Mouse (Mus musculus) kidney, embryonic 15.5 days (tissue): ENCODE results near the gene Htra2. TPM values are rescaled to one million over a fixed set of nuclear protein-coding genes. Genes with fewer than 3 reads are reported as not detected.
A peak's percentile ranks its signal among the peaks of the same experiment; 100 is the strongest.

Source experiments
- ATAC-seq: fragments of 200-750 bp; cut with Nextera tagmentation; replicated peaks from 2 replicates; pipeline ENCODE4 v1.8.0; 2017; ENCODE audit warnings: moderate TSS enrichment; ENCODE audit not compliant: low FRiP score
- H3K27ac ChIP-seq: fragments of 300-500 bp; sonication (generic); 2 replicates; pipeline ENCODE4 v1.5.1; 2015; ENCODE audit warnings: mild to moderate bottlenecking, inconsistent platforms
- H3K27me3 ChIP-seq: fragments of 300-500 bp; sonication (generic); 2 replicates; pipeline ENCODE4 v1.6.1; 2015; ENCODE audit warnings: inconsistent platforms
- H3K36me3 ChIP-seq: fragments of 300-500 bp; sonication (generic); 2 replicates; pipeline ENCODE4 v1.6.1; 2015; ENCODE audit warnings: inconsistent platforms
- H3K4me1 ChIP-seq: fragments of 300-500 bp; sonication (generic); 2 replicates; pipeline ENCODE4 v1.6.1; 2015; ENCODE audit warnings: inconsistent platforms
- H3K4me2 ChIP-seq: fragments of 300-500 bp; sonication (generic); 2 replicates; pipeline ENCODE4 v1.6.1; 2015; ENCODE audit warnings: moderate library complexity, mild to moderate bottlenecking, inconsistent platforms
- H3K4me3 ChIP-seq: fragments of 300-500 bp; sonication (generic); replicated peaks from 2 replicates; pipeline ENCODE4 v1.5.1; 2015; ENCODE audit warnings: mild to moderate bottlenecking, inconsistent platforms
- H3K9ac ChIP-seq: fragments of 300-500 bp; sonication (generic); 2 replicates; pipeline ENCODE4 v1.6.1; 2015; ENCODE audit warnings: mild to moderate bottlenecking, inconsistent platforms
- H3K9me3 ChIP-seq: fragments of 300-500 bp; sonication (generic); replicated peaks from 2 replicates; pipeline ENCODE4 v1.6.1; 2016; ENCODE audit warnings: inconsistent platforms
- WGBS: fragments of 180-500 bp; shearing (Covaris S2); methylation state at CpG from one replicate; pipeline ENCODE4 v1.1.7; 2015; ENCODE audit warnings: mixed read lengths; 5-methylcytosine and 5-hydroxymethylcytosine counted together
- polyA plus RNA-seq: library from polyadenylated mRNA; unstranded; fragments of >200 nt; fragmentation: Nextera tagmentation; extraction: Ambion mirVana; gene quantifications from 2 replicates; pipeline ENCODE4 v1.2.1, GENCODE M21; 2015

Gene Htra2
- polyA plus RNA-seq, 1 experiment from 2014 or later: 87.5 TPM

GRCm38 (mm10) chr6:83043993-83044392 is 11.1 kb downstream of the Htra2 start:
- H3K9me3 ChIP-seq: no peaks in the 10 kb centered on the region
- H3K4me1 ChIP-seq: no peaks in the 10 kb centered on the region
- ATAC-seq: no peak
- no peaks in the 10 kb centered on the region for H3K27me3 ChIP-seq
- H3K27ac ChIP-seq: no peak overlapping the region
- H3K36me3 ChIP-seq: no peaks in the 10 kb centered on the region
- WGBS: 91% methylated on average over 5 of the region's 5 CpGs
- no peak overlapping the region for H3K4me3 ChIP-seq
- no peak overlapping the region for H3K9ac ChIP-seq
- no peak overlapping the region for H3K4me2 ChIP-seq

- Histone ChIP-seq H3K4me3 (no peak overlapping the region), H3K9ac (no peak overlapping the region), H3K27me3 (no peaks in the 10 kb centered on the region), H3K27ac (no peak overlapping the region), H3K4me2 (no peak overlapping the region), H3K9me3 (no peaks in the 10 kb centered on the region), H3K36me3 (no peaks in the 10 kb centered on the region), H3K4me1 (peaks cover 4% of the 10 kb centered on the region)
- no peak for ATAC-seq
- WGBS: 64% methylated on average over 6 of the region's 6 CpGs
Observed at GRCm38 (mm10) chr6:83043561-83043960, 11.5 kb downstream of the Htra2 start.

DNA sequence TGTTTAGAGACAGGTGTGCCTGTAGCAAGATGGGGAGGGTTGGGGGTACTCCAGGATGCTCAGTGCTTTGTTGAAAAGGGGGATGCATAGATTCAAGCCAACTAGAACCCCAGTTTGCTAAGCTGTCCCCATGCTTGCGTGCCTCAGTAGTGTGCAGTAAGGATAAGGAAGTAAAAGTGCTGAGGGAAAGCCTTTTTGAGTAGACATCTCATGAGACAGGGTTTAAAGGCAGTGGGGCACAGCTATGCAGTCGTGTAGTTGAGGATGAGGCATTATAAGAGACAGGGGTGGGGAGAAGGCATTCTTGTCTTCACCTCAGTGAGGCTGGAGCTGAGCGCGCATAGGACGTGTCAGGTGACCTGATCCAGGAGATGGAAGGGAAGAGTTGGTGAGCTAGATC is 14.5 kb downstream of the Htra2 start:
- H3K4me2 ChIP-seq: no peak overlapping the region
- no peaks in the 10 kb centered on the region for H3K36me3 ChIP-seq
- ATAC-seq: no peak
- no peak overlapping the region for H3K9ac ChIP-seq
- WGBS: 85% methylated on average over 5 of the region's 5 CpGs
- H3K27ac ChIP-seq: no peak overlapping the region
- no peaks in the 10 kb centered on the region for H3K27me3 ChIP-seq
- H3K4me1 ChIP-seq: peaks cover 11% of the 10 kb centered on the region
- no peaks in the 10 kb centered on the region for H3K9me3 ChIP-seq
- no peak overlapping the region for H3K4me3 ChIP-seq

DNA sequence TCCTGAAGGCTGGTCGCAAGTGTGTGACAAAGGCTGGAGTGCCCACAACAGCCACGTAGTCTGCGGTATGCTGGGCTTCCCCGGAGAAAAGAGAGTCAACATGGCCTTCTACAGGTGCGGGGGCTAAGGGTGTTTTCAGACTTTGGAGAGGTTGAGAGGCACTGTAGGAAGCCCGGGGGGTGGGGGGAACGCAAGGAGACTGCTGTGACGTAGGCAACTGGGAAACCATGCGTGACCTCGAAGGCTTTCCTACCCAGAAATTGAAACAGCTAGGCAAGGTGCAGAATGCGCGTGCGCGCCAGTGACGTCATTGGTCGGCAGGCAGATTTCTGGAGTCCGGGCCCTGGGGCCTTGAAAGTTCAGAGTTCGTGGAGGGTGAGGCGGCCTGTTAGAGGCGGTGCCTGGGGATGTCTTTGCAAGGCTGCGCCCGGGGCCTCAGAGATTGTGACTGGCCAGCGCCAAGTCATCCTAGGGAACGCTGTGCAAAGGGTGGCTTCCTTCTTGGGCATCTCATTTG is 16.5 kb downstream of the Htra2 start:
- H3K4me2 ChIP-seq: peak overlapping the region; percentile 62
- H3K27ac ChIP-seq: 0 out of 2 replicates have a peak overlapping the region, but pooled peaks have one; percentile 7
- WGBS: 12% methylated on average over 24 of the region's 24 CpGs
- H3K9ac ChIP-seq: no peak overlapping the region
- H3K4me1 ChIP-seq: peaks cover 29% of the 10 kb centered on the region
- H3K27me3 ChIP-seq: no peaks in the 10 kb centered on the region
- peak; percentile 65 for ATAC-seq
- H3K4me3 ChIP-seq: peak overlapping the region; percentile 30
- H3K9me3 ChIP-seq: no peaks in the 10 kb centered on the region
- no peaks in the 10 kb centered on the region for H3K36me3 ChIP-seq

- H3K27me3 ChIP-seq: no peaks in the 10 kb centered on the region
- no peaks in the 10 kb centered on the region for H3K36me3 ChIP-seq
- WGBS: 82% methylated on average over 8 of the region's 8 CpGs
- peaks cover 39% of the 10 kb centered on the region for H3K4me1 ChIP-seq
- H3K9me3 ChIP-seq: no peaks in the 10 kb centered on the region
- H3K9ac ChIP-seq: no peak overlapping the region
- no peak overlapping the region for H3K27ac ChIP-seq
- ATAC-seq: no peak
- no peak overlapping the region for H3K4me3 ChIP-seq
- no peak overlapping the region for H3K4me2 ChIP-seq
Observed at GRCm38 (mm10) chr6:83037188-83037587, 17.9 kb downstream of the Htra2 start.

DNA sequence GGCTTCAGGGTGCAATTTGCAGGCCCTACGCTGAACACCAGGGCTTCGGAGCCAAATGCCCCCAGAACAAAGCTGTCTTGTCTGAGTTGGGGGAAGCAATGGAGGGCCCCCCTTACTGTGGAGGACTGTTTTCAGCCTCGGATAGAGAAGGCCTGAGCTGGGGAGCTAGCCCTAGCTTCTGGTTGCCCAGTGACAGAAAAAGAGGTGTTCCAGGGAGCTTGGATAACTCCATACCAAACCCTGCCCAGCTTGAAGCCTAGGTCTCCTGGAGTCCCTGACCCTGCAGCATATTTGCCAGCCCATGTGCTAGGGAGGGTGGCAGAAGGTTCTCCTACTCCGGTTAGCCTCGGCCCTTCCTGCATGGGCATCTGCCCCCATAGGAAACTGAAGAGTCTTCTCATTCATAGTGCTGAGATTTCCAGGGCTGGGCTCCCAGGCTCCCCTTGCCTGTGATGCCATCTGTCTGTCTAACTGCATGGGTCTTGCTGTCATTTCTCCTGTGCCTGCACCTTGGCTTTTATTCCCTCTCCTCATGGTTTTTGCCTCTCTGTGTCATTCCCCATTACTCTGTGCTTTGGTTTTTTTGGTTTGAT is 20.5 kb downstream of the Htra2 start:
- no peaks in the 10 kb centered on the region for H3K9me3 ChIP-seq
- ATAC-seq: 0 out of 2 replicates have a peak, but pooled peaks have one; percentile 4
- peak overlapping the region; percentile 93 for H3K4me2 ChIP-seq
- H3K9ac ChIP-seq: peak overlapping the region; percentile 61
- peak overlapping the region; percentile 94 for H3K27ac ChIP-seq
- peaks cover 13% of the 10 kb centered on the region for H3K36me3 ChIP-seq
- peak overlapping the region; percentile 71 for H3K4me3 ChIP-seq
- H3K27me3 ChIP-seq: peaks cover 21% of the 10 kb centered on the region
- 13% methylated on average over 5 of the region's 5 CpGs for WGBS
- H3K4me1 ChIP-seq: peaks cover 51% of the 10 kb centered on the region

DNA sequence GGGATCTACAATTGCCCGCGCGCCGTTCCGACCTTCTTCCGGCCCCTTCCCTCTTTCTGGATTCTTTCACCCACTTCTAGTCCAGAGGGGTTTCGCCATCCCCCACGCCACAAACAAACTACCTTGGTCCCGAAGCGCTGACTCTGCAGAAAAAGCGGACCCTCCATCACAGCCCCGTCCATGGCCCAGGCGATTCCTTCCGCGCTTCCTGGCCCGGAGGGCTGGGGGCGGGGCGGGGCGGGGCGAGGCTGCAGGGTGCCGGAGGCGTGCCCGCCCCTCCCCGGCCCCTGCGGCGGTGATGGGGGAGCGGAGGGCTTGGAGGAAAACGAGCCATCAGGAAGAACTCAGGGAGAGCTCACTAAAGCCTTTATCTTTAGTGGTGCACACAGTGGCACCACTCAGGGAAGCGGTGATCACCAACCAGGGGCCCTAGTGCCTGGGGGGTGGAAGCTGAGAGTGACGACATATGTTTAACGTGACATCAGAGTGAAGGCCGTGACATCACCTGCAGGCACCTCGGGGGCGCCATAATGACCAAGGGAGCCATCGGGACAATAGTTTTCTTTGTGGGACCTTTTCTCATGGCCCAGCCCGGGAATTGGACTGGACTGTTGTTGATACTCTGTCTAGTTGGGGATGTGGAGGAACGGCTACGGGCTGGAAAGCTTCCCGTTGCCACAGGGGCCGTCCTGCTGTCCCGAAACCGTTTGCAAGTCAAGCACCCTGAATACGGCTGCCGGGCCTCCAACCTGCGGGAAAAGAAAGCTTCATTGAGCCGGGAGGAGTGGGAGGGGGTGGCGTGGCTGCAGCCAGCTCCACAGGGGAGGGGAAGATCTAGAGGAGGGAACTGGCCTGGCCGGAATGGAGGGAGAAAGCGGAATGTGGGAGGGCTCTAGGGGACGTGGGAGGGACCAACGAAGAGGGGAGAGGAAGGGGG is 21.6 kb downstream of the Htra2 start, which contains the start of the genes Dok1 and Loxl3:
TSS of gene Dok1 (minus strand) at position 223 of the 937 bp plus-strand sequence.
TSS of gene Loxl3 (plus strand) at position 925 of the 937 bp plus-strand sequence.
- peaks cover 13% of the 10 kb centered on the region for H3K36me3 ChIP-seq
- peaks cover 47% of the 10 kb centered on the region for H3K4me1 ChIP-seq
- H3K9me3 ChIP-seq: no peaks in the 10 kb centered on the region
- peak within 1 kb of the TSS; percentile 93 for H3K4me2 ChIP-seq
- peak within 1 kb of the TSS; percentile 94 for H3K27ac ChIP-seq
- H3K4me3 ChIP-seq: peak within 1 kb of the TSS; percentile 71
- H3K9ac ChIP-seq: peak within 1 kb of the TSS; percentile 61
- peak; percentile 83 for ATAC-seq
- H3K27me3 ChIP-seq: peaks cover 27% of the 10 kb centered on the region
- WGBS: under 1% methylated on average over 51 of the region's 51 CpGs

GRCm38 (mm10) chr6:83032769-83033191 is 22.3 kb downstream of the Htra2 start:
- peaks cover 13% of the 10 kb centered on the region for H3K36me3 ChIP-seq
- peaks cover 31% of the 10 kb centered on the region for H3K27me3 ChIP-seq
- peak overlapping the region; percentile 71 for H3K4me3 ChIP-seq
- peak; percentile 71 for ATAC-seq
- H3K9me3 ChIP-seq: no peaks in the 10 kb centered on the region
- H3K27ac ChIP-seq: peak overlapping the region; percentile 94
- peak overlapping the region; percentile 61 for H3K9ac ChIP-seq
- WGBS: 0% methylated on average over 31 of the region's 31 CpGs
- peaks cover 44% of the 10 kb centered on the region for H3K4me1 ChIP-seq
- H3K4me2 ChIP-seq: peak overlapping the region; percentile 93

DNA sequence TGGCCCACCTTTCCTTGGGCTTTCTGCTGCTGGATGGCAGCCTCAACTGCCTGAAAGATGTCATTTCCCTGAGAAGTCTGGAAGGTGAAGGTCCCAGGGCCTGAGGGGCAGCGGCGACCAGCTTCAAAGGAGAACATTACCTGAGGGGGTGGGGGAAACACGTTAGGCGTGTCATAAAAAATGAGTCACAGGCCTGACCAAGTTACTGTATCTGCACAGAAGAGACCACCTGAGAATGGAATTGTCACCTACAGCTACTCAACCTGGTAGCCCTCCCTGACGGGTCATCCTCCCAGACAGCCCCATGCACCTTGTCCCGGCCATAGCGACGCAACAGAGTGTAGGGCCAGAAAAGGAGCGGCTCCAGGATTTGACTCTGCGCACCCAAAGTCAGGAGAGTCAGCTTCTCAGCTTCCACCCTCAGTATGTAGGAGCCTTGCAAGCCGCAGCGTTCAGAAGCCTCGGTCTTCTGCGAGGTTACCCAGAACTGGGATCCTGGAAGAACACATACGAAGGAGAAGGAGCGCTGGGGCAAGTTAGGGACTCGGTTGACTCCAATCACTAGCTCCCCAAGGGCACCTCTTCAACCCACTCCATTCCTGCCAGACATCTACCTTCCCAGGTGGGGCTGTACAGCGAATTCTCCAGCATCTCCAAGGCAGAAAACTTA is 23.0 kb downstream of the Htra2 start:
- Histone ChIP-seq H3K9me3 (no peaks in the 10 kb centered on the region), H3K4me1 (peaks cover 49% of the 10 kb centered on the region), H3K4me2 (peak overlapping the region; percentile 93), H3K9ac (peak overlapping the region; percentile 61), H3K27me3 (peaks cover 31% of the 10 kb centered on the region), H3K27ac (no peak overlapping the region; the same call in 1 of the 2 replicates), H3K36me3 (peaks cover 13% of the 10 kb centered on the region), H3K4me3 (peak overlapping the region; percentile 71)
- 35% methylated on average over 18 of the region's 18 CpGs for WGBS
- ATAC-seq: no peak

DNA sequence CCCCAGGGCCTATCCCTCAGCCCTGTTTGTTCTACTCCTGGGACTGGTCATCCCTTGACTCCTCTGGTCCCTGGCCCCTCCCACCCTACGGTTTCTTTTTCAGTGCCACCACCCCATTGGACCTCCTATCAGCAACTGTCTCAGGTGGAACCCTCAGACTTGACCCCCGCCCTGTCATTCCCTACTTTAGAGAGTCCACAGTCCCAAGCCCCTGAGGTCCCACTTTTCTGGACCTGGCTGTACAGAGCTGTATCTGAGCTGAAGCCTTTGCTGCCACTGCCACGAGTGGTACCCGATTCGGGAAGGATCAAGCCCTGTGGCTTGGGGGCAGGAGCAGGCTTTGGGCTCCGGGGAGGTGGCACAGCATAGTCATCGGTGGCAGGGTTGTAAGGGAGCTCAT is 24.0 kb downstream of the Htra2 start:
- peaks cover 13% of the 10 kb centered on the region for H3K36me3 ChIP-seq
- H3K9me3 ChIP-seq: no peaks in the 10 kb centered on the region
- no peak overlapping the region for H3K27ac ChIP-seq
- no peak overlapping the region for H3K4me2 ChIP-seq
- peaks cover 49% of the 10 kb centered on the region for H3K4me1 ChIP-seq
- H3K9ac ChIP-seq: no peak overlapping the region
- H3K4me3 ChIP-seq: no peak overlapping the region
- WGBS: 71% methylated on average over 7 of the region's 7 CpGs
- ATAC-seq: no peak
- H3K27me3 ChIP-seq: peaks cover 31% of the 10 kb centered on the region

GRCm38 (mm10) chr6:83029777-83030176 is 25.3 kb downstream of the Htra2 start:
- H3K27ac ChIP-seq: no peak overlapping the region
- H3K27me3 ChIP-seq: peaks cover 31% of the 10 kb centered on the region
- no peak overlapping the region for H3K9ac ChIP-seq
- H3K4me2 ChIP-seq: no peak overlapping the region
- H3K4me1 ChIP-seq: peaks cover 40% of the 10 kb centered on the region
- no peaks in the 10 kb centered on the region for H3K9me3 ChIP-seq
- 36% methylated on average over 10 of the region's 10 CpGs for WGBS
- H3K4me3 ChIP-seq: no peak overlapping the region
- no peak for ATAC-seq
- H3K36me3 ChIP-seq: peaks cover 13% of the 10 kb centered on the region
